Mouse (Mus musculus) brain, embryonic 14.5 days (tissue): Measurements from ENCODE around the gene Serpine2.

Experiments used
- CTCF ChIP-seq: fragments of 200-500 bp; IDR thresholded peaks from 2 replicates; pipeline ENCODE4 v1.5.1; 2012; ENCODE audit warnings: inconsistent platforms, mild to moderate bottlenecking, moderate library complexity, borderline replicate concordance; ENCODE audit not compliant: insufficient read depth, insufficient read length; ENCODE audit errors: extremely low read depth
- POLR2A ChIP-seq: fragments of 200-500 bp; IDR thresholded peaks from 2 replicates; pipeline ENCODE4 v1.6.1; 2012; ENCODE audit warnings: mild to moderate bottlenecking, inconsistent platforms, borderline replicate concordance; ENCODE audit not compliant: poor library complexity, insufficient read depth, insufficient read length, severe bottlenecking; ENCODE audit errors: extremely low read depth

DNA sequence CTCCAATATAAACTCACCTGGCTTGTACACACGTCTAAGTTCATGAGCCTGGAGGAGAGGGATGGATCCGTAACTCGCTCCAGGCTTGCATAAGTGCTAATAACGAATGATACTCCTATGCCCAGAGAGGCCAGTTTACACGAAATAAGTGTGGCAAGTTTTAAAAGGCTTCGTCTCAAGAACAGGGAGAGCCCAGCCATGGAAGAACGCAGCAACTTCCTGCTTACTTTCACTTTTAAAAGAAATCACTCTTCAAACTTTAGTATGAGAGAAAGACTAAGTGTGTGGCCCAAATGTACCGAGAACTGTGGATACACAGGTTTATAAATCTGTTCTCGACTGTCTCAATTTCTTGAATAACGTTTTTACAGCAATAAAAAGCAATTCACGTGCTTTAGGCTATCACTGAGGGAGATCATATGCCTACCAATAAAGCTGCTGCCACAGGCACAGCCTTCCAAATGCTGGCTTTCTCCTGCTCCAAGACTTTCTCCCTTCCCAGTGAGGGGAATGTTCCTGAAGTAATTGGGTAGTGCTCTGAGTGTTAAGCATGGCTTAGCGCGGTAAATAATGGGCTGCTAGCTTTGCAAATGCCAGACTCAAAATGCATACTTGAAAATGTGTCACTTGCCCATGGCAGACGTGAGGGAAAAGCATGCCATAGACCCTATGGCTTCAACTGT is 36.9 kb downstream of the Serpine2 start:
- TF ChIP-seq POLR2A (no peak), CTCF (no peak)
